Mouse (Mus musculus) mouse embryonic stem cell (cell line): Measurements from ENCODE around the gene Fbln5.

Experiments used
- in situ Hi-C, 2 experiments: fragments of 300-500 bp; cut with MboI; formaldehyde crosslinking; loops; 1 replicate in 1 of 2; 3 replicates in 1 of 2; pipeline ENCODE4 v1.14.3; 2019 to 2020; ENCODE audit warnings: low sequenced_read_pairs in 2 of 2, low pct_unique_long_range_greater_than_20kb in 1 of 2, mixed read lengths in 1 of 2; ENCODE audit not compliant: unreplicated experiment in 1 of 2

Gene Fbln5

DNA sequence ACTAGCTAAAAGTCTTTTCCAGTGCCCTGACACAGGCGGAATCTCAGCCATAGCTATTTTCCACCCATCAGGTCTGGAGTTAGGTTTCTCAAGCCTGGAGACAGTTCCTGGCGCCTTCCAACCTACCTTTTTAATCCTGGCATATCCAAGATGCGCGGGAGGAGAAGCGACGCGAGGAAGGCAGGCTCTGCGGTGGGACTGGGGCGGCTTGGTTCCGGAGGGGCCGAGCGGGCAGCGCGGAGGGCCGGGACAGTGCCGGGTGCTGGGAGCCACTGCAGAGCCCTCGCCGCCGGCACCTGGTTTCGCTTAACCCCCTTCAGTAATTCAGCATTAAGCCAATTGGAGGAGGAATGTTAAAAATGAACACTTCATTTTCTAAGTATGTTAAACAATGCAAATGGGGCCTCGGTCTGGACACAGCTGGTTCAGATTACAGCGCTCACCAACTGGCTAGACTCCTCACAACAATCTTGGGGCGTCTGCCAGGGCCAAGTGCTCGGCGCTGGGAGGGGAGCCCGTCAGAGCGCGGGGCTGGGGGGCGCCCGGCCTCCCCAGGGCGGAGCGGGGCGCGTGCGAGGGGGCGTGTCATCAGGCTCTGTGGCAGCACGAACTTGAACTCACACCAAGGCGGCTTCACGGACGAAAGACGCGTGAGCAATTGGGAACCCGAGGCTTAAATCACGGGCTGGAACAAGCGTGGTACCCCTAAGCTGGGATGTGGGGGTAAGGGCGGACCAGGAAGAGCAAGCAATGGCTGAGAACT lies at the start of gene Fbln5:
Gene Fbln5 (minus strand): TSS at position 448 of the 763 bp plus-strand sequence.
- in situ Hi-C loops = no loop called here

GRCm38 (mm10) chr12:101862286-101862964 lies 43.6 kb upstream of the Fbln5 start:
- in situ Hi-C loops = no loop called here

DNA sequence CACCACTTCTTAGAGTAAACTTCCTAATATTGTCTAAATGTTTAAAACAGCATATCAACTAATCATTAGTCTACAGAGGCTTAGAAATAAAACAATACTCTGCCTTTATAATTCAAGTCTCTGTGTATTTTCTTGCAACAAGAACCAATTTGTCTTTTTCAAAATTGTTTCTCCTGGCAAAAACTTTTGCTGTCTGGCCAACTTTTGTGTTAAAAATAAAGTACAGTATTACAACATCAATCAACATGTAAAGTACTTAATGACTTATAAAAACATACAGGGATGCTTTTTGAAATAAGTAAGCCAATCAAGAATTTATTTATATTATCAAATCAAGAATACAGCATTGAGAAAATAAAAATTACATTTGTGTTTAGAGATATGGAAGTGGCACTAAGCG lies 41.4 kb upstream of the Fbln5 start:
- in situ Hi-C loops = no loop called here

- in situ Hi-C loops = no loop called here
Observed at GRCm38 (mm10) chr12:101858011-101858410, 39.2 kb upstream of the Fbln5 start.

- in situ Hi-C loops = no loop called here
Observed at GRCm38 (mm10) chr12:101854336-101854735, 35.5 kb upstream of the Fbln5 start.

GRCm38 (mm10) chr12:101851846-101852564 lies 33.1 kb upstream of the Fbln5 start:
- in situ Hi-C loops = no loop called here

GRCm38 (mm10) chr12:101851314-101851713 lies 32.5 kb upstream of the Fbln5 start:
- in situ Hi-C loops = no loop called here

DNA sequence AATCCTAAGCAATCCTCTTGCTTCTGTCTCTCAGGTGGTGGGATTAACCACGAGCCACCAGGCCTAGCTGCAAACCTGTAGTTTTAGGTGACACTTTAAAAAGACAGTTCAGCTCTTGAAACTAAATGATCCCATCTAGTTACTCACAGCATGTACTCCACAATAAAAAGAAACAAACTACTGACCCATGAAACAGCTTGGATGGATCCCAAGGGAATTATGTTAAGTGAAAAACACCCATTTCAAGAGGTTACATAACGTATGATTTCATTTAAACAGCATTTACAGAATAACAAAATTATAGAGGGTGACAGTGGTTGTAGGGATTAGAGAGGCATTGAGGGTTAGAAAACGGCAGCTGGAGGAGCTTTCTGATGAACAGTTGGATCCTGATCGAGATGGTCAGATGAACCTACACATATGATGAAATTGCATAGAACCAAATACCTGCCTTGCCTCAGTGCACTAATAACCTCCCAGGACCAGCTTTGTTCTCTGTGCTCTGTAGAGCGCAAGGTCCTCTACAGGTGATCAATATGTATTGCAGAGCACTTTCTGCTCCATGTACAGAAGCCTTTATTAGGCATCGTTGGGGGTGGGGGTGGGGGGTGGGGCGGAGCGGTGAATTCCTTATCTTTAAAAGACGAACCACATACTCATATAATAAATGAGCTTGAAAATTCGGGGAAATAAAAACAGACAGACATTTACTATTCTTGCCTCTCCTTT lies 17.9 kb upstream of the Fbln5 start:
- in situ Hi-C loops = no loop called here

GRCm38 (mm10) chr12:101834715-101835114 lies 15.9 kb upstream of the Fbln5 start:
- in situ Hi-C loops = no loop called here

DNA sequence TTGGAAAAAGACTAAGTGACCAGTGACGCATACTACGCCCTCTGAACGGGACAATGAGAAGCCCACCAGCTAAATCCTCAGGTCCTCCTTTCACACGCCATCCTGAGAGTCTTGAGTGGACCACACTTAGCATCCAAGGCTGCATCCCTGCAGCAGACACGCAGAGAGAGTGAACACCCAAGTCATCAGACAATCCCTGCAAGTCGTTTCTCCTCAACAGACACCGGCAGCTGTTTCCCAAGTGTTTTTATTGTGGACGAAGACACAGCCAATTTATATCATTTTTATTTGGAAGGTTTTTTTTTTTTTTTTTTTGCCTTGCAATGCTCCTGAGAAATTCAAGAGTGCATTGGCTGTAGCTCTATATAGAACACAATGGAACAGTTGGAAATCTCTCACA lies 14.9 kb upstream of the Fbln5 start:
- in situ Hi-C loops = no loop called here

- in situ Hi-C loops = no loop called here
Observed at GRCm38 (mm10) chr12:101833115-101833506, 14.3 kb upstream of the Fbln5 start.

DNA sequence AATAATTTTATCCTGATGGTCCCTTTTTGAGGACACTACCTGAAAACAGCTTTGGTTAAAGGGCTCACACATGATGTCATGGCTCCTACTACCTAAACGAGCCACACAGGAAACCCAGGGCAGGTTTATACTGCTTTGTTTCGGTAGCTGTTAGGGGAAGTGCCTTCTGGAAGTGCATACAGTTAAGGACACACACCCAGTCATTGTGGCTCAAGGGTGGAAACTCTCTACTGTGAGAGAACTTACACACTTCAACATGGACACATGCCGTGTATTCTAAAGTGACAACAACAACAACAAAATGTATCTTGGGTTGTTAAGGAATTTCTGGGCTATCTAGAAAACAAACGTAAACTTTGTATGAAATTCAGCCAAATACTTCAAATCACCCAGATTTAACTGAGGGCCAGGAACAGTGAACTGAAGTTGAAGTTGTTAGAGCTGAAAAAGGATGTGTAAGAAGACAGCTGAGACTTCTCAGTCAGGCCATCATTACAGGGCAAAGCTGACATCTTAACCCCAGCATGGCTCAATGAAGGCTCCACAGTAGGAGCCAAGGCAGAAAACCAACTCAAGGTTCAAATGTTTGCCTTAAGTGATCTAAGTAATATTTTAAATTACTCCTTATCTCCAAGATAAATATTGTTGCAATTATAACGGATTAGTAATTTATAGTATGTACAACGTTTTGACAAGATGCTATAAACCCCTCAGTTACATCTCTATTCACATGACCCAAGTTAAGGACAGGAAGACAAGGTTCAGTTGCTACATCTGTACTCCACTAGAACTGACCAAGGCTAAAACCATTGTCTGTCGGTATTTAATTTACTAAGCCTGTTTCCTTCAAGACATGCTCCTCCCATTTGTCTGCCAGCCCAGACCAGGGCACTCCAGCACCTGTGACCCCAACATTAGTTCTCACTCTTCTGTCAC lies 13.6 kb upstream of the Fbln5 start:
- in situ Hi-C loops = no loop called here

GRCm38 (mm10) chr12:101831221-101831620 lies 12.4 kb upstream of the Fbln5 start:
- in situ Hi-C loops = no loop called here

GRCm38 (mm10) chr12:101823161-101823560 lies 4.3 kb upstream of the Fbln5 start:
- in situ Hi-C loops = no loop called here

GRCm38 (mm10) chr12:101821596-101821995 lies 2.7 kb upstream of the Fbln5 start:
- in situ Hi-C loops = no loop called here

GRCm38 (mm10) chr12:101819570-101819969 lies 715 bp upstream of the Fbln5 start:
- in situ Hi-C loops = no loop called here

DNA sequence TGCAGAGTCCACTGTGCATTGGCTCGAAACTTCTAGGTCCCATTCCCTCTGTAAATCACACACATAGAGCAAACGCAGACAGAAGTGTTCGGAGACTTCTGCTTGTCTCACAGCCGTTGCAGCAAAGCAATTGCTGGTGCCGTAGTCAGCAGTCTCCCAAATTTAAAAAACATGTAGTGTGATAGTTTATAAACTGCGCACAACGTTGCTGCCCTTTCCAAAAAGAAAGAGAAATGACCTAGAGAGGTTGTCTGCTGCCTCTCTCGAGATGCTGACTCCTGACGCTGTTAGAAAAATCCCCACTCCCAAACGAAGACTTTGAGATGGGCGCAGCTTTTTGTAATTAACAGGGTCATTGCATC lies 628 bp downstream of the Fbln5 start:
- in situ Hi-C loops = no loop called here

- in situ Hi-C loops = no loop called here
Observed at GRCm38 (mm10) chr12:101816810-101817209, 2.0 kb downstream of the Fbln5 start.
